Mouse (Mus musculus) kidney, postnatal 0 days (tissue): ENCODE data around the gene Rac2. TPM values are rescaled to one million over a fixed set of nuclear protein-coding genes. Genes with fewer than 3 reads are reported as not detected.

Experiments used
- ATAC-seq: fragments of 200-750 bp; cut with Nextera tagmentation; replicated peaks from 2 replicates; pipeline ENCODE4 v1.8.0; 2017; ENCODE audit warnings: low read depth, moderate number of reproducible peaks, moderate TSS enrichment, moderate library complexity; ENCODE audit not compliant: low FRiP score
- DNase-seq: peaks from one replicate; pipeline ENCODE4 v3.0.0-alpha.2; 2016; ENCODE audit warnings: low spot score
- H3K27ac ChIP-seq: fragments of 300-500 bp; sonication (generic); 2 replicates; pipeline ENCODE4 v1.5.1; 2014; ENCODE audit warnings: mild to moderate bottlenecking
- H3K27me3 ChIP-seq: fragments of 300-500 bp; sonication (generic); 2 replicates; pipeline ENCODE4 v1.6.1; 2014; ENCODE audit warnings: low read length, mixed read lengths; ENCODE audit not compliant: insufficient read depth
- H3K36me3 ChIP-seq: fragments of 300-500 bp; sonication (generic); 2 replicates; pipeline ENCODE4 v1.6.1; 2014; ENCODE audit warnings: low read length, mixed read lengths; ENCODE audit not compliant: insufficient read depth
- H3K4me1 ChIP-seq: fragments of 300-500 bp; sonication (generic); replicated peaks from 2 replicates; pipeline ENCODE4 v1.6.1; 2014; ENCODE audit warnings: antibody characterized with exemption, low read length, mixed read lengths; ENCODE audit not compliant: insufficient read depth
- H3K4me2 ChIP-seq: fragments of 300-500 bp; sonication (generic); 2 replicates; pipeline ENCODE4 v1.6.1; 2014; ENCODE audit warnings: mild to moderate bottlenecking, low read length, moderate library complexity, mixed read lengths
- H3K4me3 ChIP-seq: fragments of 300-500 bp; sonication (generic); replicated peaks from 2 replicates; pipeline ENCODE4 v1.5.1; 2014; ENCODE audit warnings: low read depth, low read length
- H3K9ac ChIP-seq: fragments of 300-500 bp; sonication (generic); 2 replicates; pipeline ENCODE4 v1.6.1; 2014; ENCODE audit warnings: low read depth, low read length
- H3K9me3 ChIP-seq: fragments of 300-500 bp; sonication (generic); replicated peaks from 2 replicates; pipeline ENCODE4 v1.6.1; 2016; ENCODE audit warnings: low read length, inconsistent platforms, mixed read lengths
- CTCF ChIP-seq: IDR thresholded peaks from 2 replicates; pipeline ENCODE4 v1.5.1; 2016; ENCODE audit warnings: antibody characterized with exemption, low read depth, mild to moderate bottlenecking, moderate library complexity
- WGBS: fragments of 180-500 bp; shearing (Covaris S2); extraction: QIAGEN DNeasy Blood & Tissue Kit; methylation state at CpG from one replicate; pipeline ENCODE4 v1.1.7; 2014; 5-methylcytosine and 5-hydroxymethylcytosine counted together
- polyA plus RNA-seq: library from polyadenylated mRNA; unstranded; fragments of >200 nt; fragmentation: Nextera tagmentation; extraction: Ambion mirVana; gene quantifications from 2 replicates; pipeline ENCODE4 v1.2.1, GENCODE M21; 2015

Rac2 gene
- polyA plus RNA-seq, 1 experiment from 2014 or later, result 8.8 TPM

- WGBS, result 70% methylated on average over 6 of the region's 6 CpGs
- ATAC-seq, result no peak
- no peak overlapping the region for H3K4me2 ChIP-seq
- no peaks in the 10 kb centered on the region for H3K27me3 ChIP-seq
- H3K9ac ChIP-seq, result no peak overlapping the region
- H3K36me3 ChIP-seq, result no peaks in the 10 kb centered on the region
- no peaks in the 10 kb centered on the region for H3K4me1 ChIP-seq
- H3K9me3 ChIP-seq, result no peaks in the 10 kb centered on the region
- peak; percentile 44 for TF ChIP-seq CTCF
- DNase-seq, result no peak
- no peak overlapping the region for H3K4me3 ChIP-seq
- H3K27ac ChIP-seq, result no peak overlapping the region
Measured at GRCm38 (mm10) chr15:78590785-78591184, 18.2 kb upstream of the Rac2 start.

DNA sequence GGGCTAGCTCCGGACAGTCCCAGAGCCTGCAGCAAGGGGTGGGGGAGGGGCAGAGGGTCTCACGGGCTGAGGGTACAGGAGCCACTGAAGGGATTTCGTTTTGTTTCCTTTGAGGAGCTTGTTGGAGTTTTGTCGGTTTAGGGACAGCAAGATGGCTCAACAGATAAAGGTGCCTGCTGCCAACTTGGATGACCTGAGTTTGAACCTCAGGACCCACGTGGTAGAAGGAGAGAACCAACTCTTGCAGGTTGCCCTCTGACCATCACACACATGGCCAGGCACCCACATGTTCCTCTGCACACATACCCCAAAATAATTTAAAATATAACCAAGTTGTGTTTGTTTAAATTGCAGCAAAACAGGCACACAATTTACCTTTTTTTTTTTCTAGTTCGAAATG lies 17.4 kb upstream of the Rac2 start:
- ATAC-seq (no peak), DNase-seq (no peak)
- no peak overlapping the region for H3K9ac ChIP-seq
- no peaks in the 10 kb centered on the region for H3K9me3 ChIP-seq
- H3K27ac ChIP-seq, result no peak overlapping the region
- H3K4me3 ChIP-seq, result no peak overlapping the region
- H3K4me2 ChIP-seq, result no peak overlapping the region
- WGBS, result 63% methylated on average over 6 of the region's 6 CpGs
- no peak for TF ChIP-seq CTCF
- no peaks in the 10 kb centered on the region for H3K36me3 ChIP-seq
- no peaks in the 10 kb centered on the region for H3K27me3 ChIP-seq
- H3K4me1 ChIP-seq, result no peaks in the 10 kb centered on the region

DNA sequence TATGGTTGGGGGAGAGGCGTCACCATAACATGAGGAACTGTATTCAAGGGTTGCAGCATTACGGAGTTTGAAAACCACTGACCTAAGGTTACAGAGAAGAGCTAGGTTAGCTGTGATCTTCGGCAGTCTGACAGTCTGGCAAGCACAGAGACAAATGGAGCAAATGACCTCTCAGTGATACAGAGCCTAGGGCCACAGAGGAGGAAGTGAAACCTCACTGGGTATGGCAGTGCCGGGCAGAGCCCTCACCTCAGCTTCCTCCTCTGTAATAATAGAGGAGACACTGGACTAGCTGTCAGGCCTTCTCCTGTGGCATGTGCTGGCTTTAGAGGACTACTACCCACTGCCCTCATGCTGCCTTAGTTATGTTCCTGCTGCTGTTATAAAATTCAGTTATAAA lies 16.3 kb upstream of the Rac2 start:
- Histone ChIP-seq H3K9me3 (no peaks in the 10 kb centered on the region), H3K27ac (no peak overlapping the region), H3K27me3 (no peaks in the 10 kb centered on the region), H3K4me2 (no peak overlapping the region), H3K4me1 (no peaks in the 10 kb centered on the region), H3K4me3 (no peak overlapping the region), H3K9ac (no peak overlapping the region), H3K36me3 (no peaks in the 10 kb centered on the region)
- WGBS, result 76% methylated on average over 4 of the region's 4 CpGs
- no peak for DNase-seq
- TF ChIP-seq CTCF, result no peak
- no peak for ATAC-seq

- H3K4me1 ChIP-seq, result no peaks in the 10 kb centered on the region
- H3K27me3 ChIP-seq, result no peaks in the 10 kb centered on the region
- no peak overlapping the region for H3K9ac ChIP-seq
- H3K4me2 ChIP-seq, result no peak overlapping the region
- ATAC-seq (no peak), DNase-seq (no peak)
- no peak for TF ChIP-seq CTCF
- H3K4me3 ChIP-seq, result no peak overlapping the region
- no peaks in the 10 kb centered on the region for H3K9me3 ChIP-seq
- no peak overlapping the region for H3K27ac ChIP-seq
- no peaks in the 10 kb centered on the region for H3K36me3 ChIP-seq
- 89% methylated on average over 4 of the region's 4 CpGs for WGBS
Measured at GRCm38 (mm10) chr15:78588049-78588448, 15.5 kb upstream of the Rac2 start.

DNA sequence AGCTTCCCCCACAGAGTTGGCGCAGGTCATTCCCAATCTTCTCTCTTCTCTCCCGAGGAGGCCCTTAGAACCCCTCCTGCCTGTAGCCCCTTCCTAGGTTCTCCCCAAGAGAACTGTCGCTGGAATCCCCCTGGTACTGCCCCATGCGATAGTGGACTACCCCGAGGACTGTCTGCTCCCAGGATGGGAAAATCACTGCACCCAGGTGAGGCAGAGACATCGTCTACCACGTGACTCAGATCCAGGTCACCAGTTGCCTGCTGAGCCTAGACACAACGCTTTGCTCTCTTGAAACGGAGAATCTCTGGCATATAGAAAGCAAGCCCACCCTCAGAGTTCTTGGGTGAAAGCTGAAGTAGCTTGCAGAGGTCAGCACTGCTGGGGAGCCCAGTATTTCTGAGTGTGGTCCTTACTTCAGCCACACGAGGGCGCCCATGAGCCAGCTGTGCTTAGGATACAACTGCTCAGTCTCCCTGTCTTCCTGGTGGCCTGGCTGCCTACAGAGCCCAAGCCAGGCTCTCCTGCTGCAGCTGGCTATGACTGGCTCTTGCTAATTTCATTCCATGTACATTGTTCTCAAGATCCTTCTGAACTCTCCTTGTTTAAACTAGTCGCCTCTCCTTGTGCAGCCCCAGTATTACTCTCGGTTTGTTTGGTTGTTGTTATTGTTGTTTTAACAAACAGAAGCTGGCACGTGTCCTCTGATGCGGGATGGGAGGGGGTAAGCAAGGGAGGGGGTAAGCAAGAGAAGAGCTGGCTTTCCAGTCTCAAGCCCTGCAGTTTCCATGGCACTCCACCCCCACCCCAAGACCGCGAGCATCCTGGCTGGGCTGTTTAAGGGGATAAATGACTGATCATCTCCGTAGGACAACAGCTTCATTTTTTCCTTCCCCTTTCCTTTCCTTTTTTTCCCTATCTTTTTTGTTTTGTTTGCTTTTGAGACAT lies 14.7 kb upstream of the Rac2 start:
- 56% methylated on average over 18 of the region's 18 CpGs for WGBS
- no peak overlapping the region for H3K4me2 ChIP-seq

GRCm38 (mm10) chr15:78585404-78585803 lies 12.8 kb upstream of the Rac2 start:
- Histone ChIP-seq H3K36me3 (no peaks in the 10 kb centered on the region), H3K9me3 (no peaks in the 10 kb centered on the region), H3K9ac (no peak overlapping the region), H3K27ac (no peak overlapping the region), H3K27me3 (no peaks in the 10 kb centered on the region), H3K4me3 (no peak overlapping the region), H3K4me1 (peaks cover 3% of the 10 kb centered on the region; the same call in 1 of the 2 replicates), H3K4me2 (no peak overlapping the region)
- ATAC-seq (no peak), DNase-seq (no peak)
- TF ChIP-seq CTCF, result no peak
- 92% methylated on average over 7 of the region's 7 CpGs for WGBS

More for the DNA sequence above, 14.7 kb upstream of the Rac2 start:
- H3K27ac ChIP-seq, result no peak overlapping the region
- TF ChIP-seq CTCF, result peak; percentile 96
- H3K4me1 ChIP-seq, result no peaks in the 10 kb centered on the region
- no peaks in the 10 kb centered on the region for H3K27me3 ChIP-seq
- H3K9me3 ChIP-seq, result no peaks in the 10 kb centered on the region
- no peak overlapping the region for H3K9ac ChIP-seq
- H3K4me3 ChIP-seq, result no peak overlapping the region
- peak; percentile 90 for DNase-seq
- ATAC-seq, result peak; percentile 81
- H3K36me3 ChIP-seq, result no peaks in the 10 kb centered on the region
